Mouse (Mus musculus) heart, adult 8-10 months (tissue): ENCODE results near the gene Irgm1. TPM values are rescaled to one million over a fixed set of nuclear protein-coding genes. Genes with fewer than 3 reads are reported as not detected.
"Not testable (repeated sequence)": the region's sequence is repeated elsewhere in the genome, so short reads cannot be mapped to it uniquely, and the experiment has no call there.

ENCODE experiments used
- DNase-seq: peaks from one replicate; pipeline ENCODE4 v3.0.0; 2022; ENCODE audit warnings: low spot score
- total RNA-seq, 4 experiments: library from RNA; stranded (reverse); gene quantifications; 2 replicates each; pipeline ENCODE4 v1.2.4; 2022

Irgm1 gene
- total RNA-seq, 4 experiments from 2014 or later: 11.7 to 13.3 (median 12.1) TPM

GRCm38 (mm10) chr11:48833731-48834639, 37.5 kb downstream of the Irgm1 start:
- DNase-seq: peak; percentile 94

GRCm38 (mm10) chr11:48833078-48833730, 38.3 kb downstream of the Irgm1 start:
- no peak for DNase-seq

GRCm38 (mm10) chr11:48831273-48831672, 40.2 kb downstream of the Irgm1 start:
- no peak for DNase-seq

- no peak for DNase-seq
Measured at GRCm38 (mm10) chr11:48830279-48830678, 41.2 kb downstream of the Irgm1 start.

GRCm38 (mm10) chr11:48827926-48828325, 43.6 kb downstream of the Irgm1 start:
- no peak for DNase-seq

GRCm38 (mm10) chr11:48826752-48827096, 44.8 kb downstream of the Irgm1 start:
- no peak for DNase-seq

- not testable (repeated sequence) for DNase-seq
Measured at GRCm38 (mm10) chr11:48825979-48826751, 45.3 kb downstream of the Irgm1 start, which contains the start of the genes Trim7 and Gm12184. Trim7 (plus strand) TSS chr11:48826140. Gm12184 (minus strand) TSS chr11:48826655.

- no peak for DNase-seq
Measured at GRCm38 (mm10) chr11:48824311-48824830, 47.1 kb downstream of the Irgm1 start.

- peak; percentile 72 for DNase-seq
Measured at GRCm38 (mm10) chr11:48823536-48823972, 47.9 kb downstream of the Irgm1 start.

- no peak for DNase-seq
Measured at GRCm38 (mm10) chr11:48822768-48823512, 48.5 kb downstream of the Irgm1 start.

- not testable (repeated sequence) for DNase-seq
Measured at GRCm38 (mm10) chr11:48821299-48821698, 50.2 kb downstream of the Irgm1 start.

- DNase-seq: no peak
Measured at GRCm38 (mm10) chr11:48820308-48820674, 51.2 kb downstream of the Irgm1 start.

GRCm38 (mm10) chr11:48819614-48820307, 51.7 kb downstream of the Irgm1 start:
- DNase-seq: no peak

GRCm38 (mm10) chr11:48818346-48818745, 53.1 kb downstream of the Irgm1 start:
- peak; percentile 95 for DNase-seq

- DNase-seq: no peak
Measured at GRCm38 (mm10) chr11:48817794-48818193, 53.7 kb downstream of the Irgm1 start.

- peak; percentile 98 for DNase-seq
Measured at GRCm38 (mm10) chr11:48816800-48817665, 54.5 kb downstream of the Irgm1 start, which contains the start of gene Trim41. Trim41 (minus strand) TSS chr11:48817353.

GRCm38 (mm10) chr11:48816281-48816781, 55.2 kb downstream of the Irgm1 start:
- no peak for DNase-seq

GRCm38 (mm10) chr11:48815851-48816250, 55.6 kb downstream of the Irgm1 start:
- no peak for DNase-seq

GRCm38 (mm10) chr11:48813782-48814181, 57.7 kb downstream of the Irgm1 start:
- DNase-seq: no peak
